Mouse (Mus musculus): ENCODE measurements around the gene Thap8. TPM values are rescaled to one million over a fixed set of nuclear protein-coding genes. Genes with fewer than 3 reads are reported as not detected.
"Not testable (repeated sequence)": the region's sequence is repeated elsewhere in the genome, so short reads cannot be mapped to it uniquely, and the experiment has no call there.

Gene Thap8
- not detected for total RNA-seq (2021)
- long read RNA-seq, experiment 1 = 0 reads
- long read RNA-seq, experiment 2 = 0 reads

- DNase-seq = peak; percentile 94 to 95
Measured at GRCm38 (mm10) chr7:30279951-30280669, at the start of gene Thap8, which contains the start of gene Wdr62. Thap8 (plus strand) TSS chr7:30280094. Wdr62 (minus strand) TSS chr7:30280419.

- DNase-seq = no peak
Measured at GRCm38 (mm10) chr7:30231328-30231668, 48.6 kb upstream of the Thap8 start.

- DNase-seq = peak; percentile 99
Measured at GRCm38 (mm10) chr7:30231669-30232454, 48.0 kb upstream of the Thap8 start, which contains the start of the genes Polr2i and Tbcb. Polr2i (plus strand) TSS chr7:30231948. Tbcb (minus strand) TSS chr7:30232272.

- peak; percentile 49 to 57 for DNase-seq
Measured at GRCm38 (mm10) chr7:30232631-30233148, 47.2 kb upstream of the Thap8 start.

GRCm38 (mm10) chr7:30233387-30233786 lies 46.5 kb upstream of the Thap8 start:
- DNase-seq = no peak

GRCm38 (mm10) chr7:30234276-30234858 lies 45.5 kb upstream of the Thap8 start:
- DNase-seq = no peak

- no peak for DNase-seq
Measured at GRCm38 (mm10) chr7:30235091-30235490, 44.8 kb upstream of the Thap8 start.

- DNase-seq = no peak
Measured at GRCm38 (mm10) chr7:30235625-30236024, 44.3 kb upstream of the Thap8 start, which contains the start of gene Ovol3. Ovol3 (minus strand) TSS chr7:30235725.

- not testable (repeated sequence) for DNase-seq
Measured at GRCm38 (mm10) chr7:30237374-30237773, 42.5 kb upstream of the Thap8 start.

GRCm38 (mm10) chr7:30251956-30252954 lies 27.6 kb upstream of the Thap8 start:
- peak; percentile 15 to 54 for DNase-seq

- peak in 1 of 2 experiments; percentile 9 for DNase-seq
Measured at GRCm38 (mm10) chr7:30265041-30265440, 14.9 kb upstream of the Thap8 start.

- DNase-seq = no peak
Measured at GRCm38 (mm10) chr7:30265531-30265930, 14.4 kb upstream of the Thap8 start.

GRCm38 (mm10) chr7:30265935-30266334 lies 14.0 kb upstream of the Thap8 start:
- no peak for DNase-seq

- no peak for DNase-seq
Measured at GRCm38 (mm10) chr7:30266780-30267179, 13.1 kb upstream of the Thap8 start.

GRCm38 (mm10) chr7:30269641-30270040 lies 10.3 kb upstream of the Thap8 start:
- no peak for DNase-seq

- no peak for DNase-seq
Measured at GRCm38 (mm10) chr7:30274383-30274782, 5.5 kb upstream of the Thap8 start.

- DNase-seq = no peak
Measured at GRCm38 (mm10) chr7:30278911-30279310, 983 bp upstream of the Thap8 start.

GRCm38 (mm10) chr7:30279536-30279935 lies 358 bp upstream of the Thap8 start:
- no peak for DNase-seq

GRCm38 (mm10) chr7:30280670-30281138 lies 810 bp downstream of the Thap8 start:
- peak; percentile 91 to 94 for DNase-seq

GRCm38 (mm10) chr7:30281522-30281921 lies 1.6 kb downstream of the Thap8 start:
- DNase-seq = no peak

- peak; percentile 54 to 56 for DNase-seq
Measured at GRCm38 (mm10) chr7:30282740-30283139, 2.8 kb downstream of the Thap8 start.
